Mouse (Mus musculus): ENCODE measurements around the gene Rapsn. TPM values are rescaled to one million over a fixed set of nuclear protein-coding genes. Genes with fewer than 3 reads are reported as not detected.
"Not testable (repeated sequence)": the region's sequence is repeated elsewhere in the genome, so short reads cannot be mapped to it uniquely, and the experiment has no call there.

The Rapsn gene
- 1 to 10 TPM in 10 of 26 experiments, under 1 TPM in 1, not detected in 15; 0.55 to 5.4 (median 2.3) TPM for total RNA-seq (2018; cell fraction: chromatin; rRNA removed)
- 10 to 100 TPM; 11.2 to 39.7 (median 20.6) TPM for total RNA-seq (2018; cell fraction: cytosol; rRNA removed)
- 10 to 100 TPM in 2 of 26 experiments, 1 to 10 TPM in 24; 1.0 to 11.2 (median 4.9) TPM for total RNA-seq (2018; cell fraction: nucleus; rRNA removed)
- polyA plus RNA-seq (2018), result 6.3 to 39.6 TPM (median 12.2 TPM) in 3 replicates

GRCm38 (mm10) chr2:91035385-91035784 is at the start of gene Rapsn:
Gene Rapsn (plus strand): TSS chr2:91035620.
- H3K79me2 ChIP-seq (ENCODE audit: inconsistent target), result no peaks in the 10 kb centered on the region
- H3K27ac ChIP-seq, result no peak within 1 kb of the TSS
- H3K4me3 ChIP-seq (ENCODE audit: inconsistent target), result no peak within 1 kb of the TSS
- 92% methylated on average over 9 of the region's 9 CpGs for WGBS (ENCODE audit: missing documents)
- no peaks in the 10 kb centered on the region for H3K36me3 ChIP-seq (ENCODE audit: inconsistent target)

- Histone ChIP-seq H3K79me2 (ENCODE audit: inconsistent target) (peaks cover 99% of the 10 kb centered on the region), H3K4me3 (ENCODE audit: inconsistent target) (no peak overlapping the region), H3K36me3 (ENCODE audit: inconsistent target) (no peaks in the 10 kb centered on the region), H3K27ac (no peak overlapping the region)
- 100% methylated on average over 3 of the region's 3 CpGs for WGBS (ENCODE audit: missing documents)
Observed at GRCm38 (mm10) chr2:90986055-90986454, 49.4 kb upstream of the Rapsn start.

GRCm38 (mm10) chr2:91008536-91008935 is 26.9 kb upstream of the Rapsn start:
- H3K4me3 ChIP-seq (ENCODE audit: inconsistent target), result no peak overlapping the region
- peaks cover 85% of the 10 kb centered on the region for H3K36me3 ChIP-seq (ENCODE audit: inconsistent target)
- 0 out of 2 replicates have a peak, but pooled peaks cover under 1% of the 10 kb centered on the region for H3K79me2 ChIP-seq (ENCODE audit: inconsistent target)
- H3K27ac ChIP-seq, result no peak overlapping the region
- 91% methylated on average over 8 of the region's 8 CpGs for WGBS (ENCODE audit: missing documents)

- Histone ChIP-seq H3K4me3 (ENCODE audit: inconsistent target) (no peak overlapping the region), H3K27ac (no peak overlapping the region), H3K36me3 (ENCODE audit: inconsistent target) (peaks cover 77% of the 10 kb centered on the region), H3K79me2 (ENCODE audit: inconsistent target) (peaks cover 10% of the 10 kb centered on the region; the same call in 1 of the 2 replicates)
- 96% methylated on average over 2 of the region's 2 CpGs for WGBS (ENCODE audit: missing documents)
Observed at GRCm38 (mm10) chr2:91013881-91014280, 21.5 kb upstream of the Rapsn start.

GRCm38 (mm10) chr2:91015386-91015785 is 20.0 kb upstream of the Rapsn start:
- H3K79me2 ChIP-seq (ENCODE audit: inconsistent target), result peaks cover 10% of the 10 kb centered on the region; the same call in 1 of the 2 replicates
- no peak overlapping the region for H3K4me3 ChIP-seq (ENCODE audit: inconsistent target)
- H3K36me3 ChIP-seq (ENCODE audit: inconsistent target), result peaks cover 71% of the 10 kb centered on the region
- no peak overlapping the region for H3K27ac ChIP-seq
- WGBS (ENCODE audit: missing documents), result 89% methylated on average over 4 of the region's 4 CpGs

GRCm38 (mm10) chr2:91018061-91018788 is 17.2 kb upstream of the Rapsn start:
- Histone ChIP-seq H3K36me3 (ENCODE audit: inconsistent target) (peaks cover 48% of the 10 kb centered on the region), H3K4me3 (ENCODE audit: inconsistent target) (no peak overlapping the region), H3K79me2 (ENCODE audit: inconsistent target) (peaks cover 10% of the 10 kb centered on the region; the same call in 1 of the 2 replicates), H3K27ac (no peak overlapping the region)
- WGBS (ENCODE audit: missing documents), result 91% methylated on average over 8 of the region's 8 CpGs

GRCm38 (mm10) chr2:91019911-91020310 is 15.5 kb upstream of the Rapsn start:
- Histone ChIP-seq H3K36me3 (ENCODE audit: inconsistent target) (peaks cover 31% of the 10 kb centered on the region; the same call in 1 of the 2 replicates), H3K79me2 (ENCODE audit: inconsistent target) (peaks cover 10% of the 10 kb centered on the region; the same call in 1 of the 2 replicates), H3K27ac (no peak overlapping the region), H3K4me3 (ENCODE audit: inconsistent target) (no peak overlapping the region)
- WGBS (ENCODE audit: missing documents), result 100% methylated on average over 3 of the region's 3 CpGs

GRCm38 (mm10) chr2:91022266-91022665 is 13.2 kb upstream of the Rapsn start:
- H3K27ac ChIP-seq; H3K4me3 ChIP-seq (ENCODE audit: inconsistent target); H3K79me2 ChIP-seq (ENCODE audit: inconsistent target): not testable (repeated sequence)
- 100% methylated on average over 7 of the region's 7 CpGs for WGBS (ENCODE audit: missing documents)
- peaks cover 14% of the 10 kb centered on the region; the same call in 1 of the 2 replicates for H3K36me3 ChIP-seq (ENCODE audit: inconsistent target)

- H3K4me3 ChIP-seq (ENCODE audit: inconsistent target), result no peak overlapping the region
- 90% methylated on average over 2 of the region's 2 CpGs for WGBS (ENCODE audit: missing documents)
- peaks cover 11% of the 10 kb centered on the region; the same call in 1 of the 2 replicates for H3K36me3 ChIP-seq (ENCODE audit: inconsistent target)
- no peaks in the 10 kb centered on the region for H3K79me2 ChIP-seq (ENCODE audit: inconsistent target)
- H3K27ac ChIP-seq, result no peak overlapping the region
Observed at GRCm38 (mm10) chr2:91023131-91023530, 12.3 kb upstream of the Rapsn start.

- H3K79me2 ChIP-seq (ENCODE audit: inconsistent target), result no peaks in the 10 kb centered on the region
- no peak overlapping the region for H3K27ac ChIP-seq
- peaks cover 11% of the 10 kb centered on the region; the same call in 1 of the 2 replicates for H3K36me3 ChIP-seq (ENCODE audit: inconsistent target)
- H3K4me3 ChIP-seq (ENCODE audit: inconsistent target), result no peak overlapping the region
- 88% methylated on average over 1 of the region's 1 CpGs for WGBS (ENCODE audit: missing documents)
Observed at GRCm38 (mm10) chr2:91023956-91024355, 11.5 kb upstream of the Rapsn start.

- Histone ChIP-seq H3K79me2 (ENCODE audit: inconsistent target) (no peaks in the 10 kb centered on the region), H3K27ac (no peak overlapping the region), H3K36me3 (ENCODE audit: inconsistent target) (peaks cover 6% of the 10 kb centered on the region; the same call in 1 of the 2 replicates), H3K4me3 (ENCODE audit: inconsistent target) (no peak overlapping the region)
- 93% methylated on average over 1 of the region's 1 CpGs for WGBS (ENCODE audit: missing documents)
Observed at GRCm38 (mm10) chr2:91025081-91025516, 10.3 kb upstream of the Rapsn start.

- no peaks in the 10 kb centered on the region for H3K36me3 ChIP-seq (ENCODE audit: inconsistent target)
- no peaks in the 10 kb centered on the region for H3K79me2 ChIP-seq (ENCODE audit: inconsistent target)
- WGBS (ENCODE audit: missing documents), result 100% methylated on average over 1 of the region's 1 CpGs
- no peak overlapping the region for H3K4me3 ChIP-seq (ENCODE audit: inconsistent target)
- no peak overlapping the region for H3K27ac ChIP-seq
Observed at GRCm38 (mm10) chr2:91026491-91026890, 8.9 kb upstream of the Rapsn start.

GRCm38 (mm10) chr2:91027391-91028214 is 7.8 kb upstream of the Rapsn start:
- H3K79me2 ChIP-seq (ENCODE audit: inconsistent target), result no peaks in the 10 kb centered on the region
- H3K27ac ChIP-seq, result no peak overlapping the region
- 95% methylated on average over 9 of the region's 9 CpGs for WGBS (ENCODE audit: missing documents)
- H3K36me3 ChIP-seq (ENCODE audit: inconsistent target), result no peaks in the 10 kb centered on the region
- H3K4me3 ChIP-seq (ENCODE audit: inconsistent target), result no peak overlapping the region

- no peaks in the 10 kb centered on the region for H3K36me3 ChIP-seq (ENCODE audit: inconsistent target)
- H3K4me3 ChIP-seq (ENCODE audit: inconsistent target), result no peak overlapping the region
- H3K79me2 ChIP-seq (ENCODE audit: inconsistent target), result no peaks in the 10 kb centered on the region
- no peak overlapping the region for H3K27ac ChIP-seq
- WGBS (ENCODE audit: missing documents), result 87% methylated on average over 4 of the region's 4 CpGs
Observed at GRCm38 (mm10) chr2:91031216-91031615, 4.2 kb upstream of the Rapsn start.
